Mouse (Mus musculus): ENCODE results near the gene Acacb. TPM values are rescaled to one million over a fixed set of nuclear protein-coding genes. Genes with fewer than 3 reads are reported as not detected.

Gene Acacb
- polyA plus RNA-seq, 1 experiment from 2014 or later, result 12.1 TPM

- H3K9ac ChIP-seq (ENCODE audit: low read length), result no peak overlapping the region
- no peaks in the 10 kb centered on the region for H3K9me3 ChIP-seq (ENCODE audit: control insufficient read depth, low read length)
- H3K4me3 ChIP-seq (ENCODE audit: control insufficient read depth in 1 of 2, insufficient read depth in 1 of 2, low read depth in 1 of 2, low read length in 2 of 2), result no peak overlapping the region
- no peaks in the 10 kb centered on the region for H3K27me3 ChIP-seq (ENCODE audit: control insufficient read depth, insufficient read depth, low read length)
- ATAC-seq (ENCODE audit: insufficient number of reproducible peaks, insufficient read depth, low FRiP score, low read depth), result no peak; the same call in 1 of the 2 replicates
- no peak overlapping the region for H3K4me2 ChIP-seq (ENCODE audit: low read length)
- no peak overlapping the region for H3K27ac ChIP-seq (replicated peaks in 1 of 2; ENCODE audit: control insufficient read depth in 1 of 2, insufficient read depth in 1 of 2, low read depth in 2 of 2, low read length in 2 of 2)
- peaks cover 8% of the 10 kb centered on the region in 2 experiments; a peak in 3 of 4 replicates for H3K4me1 ChIP-seq (ENCODE audit: control insufficient read depth in 2 of 2, insufficient read depth in 2 of 2, low read length in 2 of 2)
- 97% methylated on average over 2 of the region's 2 CpGs for WGBS
- H3K36me3 ChIP-seq (ENCODE audit: control insufficient read depth, insufficient read depth, low read length), result peaks cover 12% of the 10 kb centered on the region
Observed at GRCm38 (mm10) chr5:114183493-114183892, 37.2 kb downstream of the Acacb start.

DNA sequence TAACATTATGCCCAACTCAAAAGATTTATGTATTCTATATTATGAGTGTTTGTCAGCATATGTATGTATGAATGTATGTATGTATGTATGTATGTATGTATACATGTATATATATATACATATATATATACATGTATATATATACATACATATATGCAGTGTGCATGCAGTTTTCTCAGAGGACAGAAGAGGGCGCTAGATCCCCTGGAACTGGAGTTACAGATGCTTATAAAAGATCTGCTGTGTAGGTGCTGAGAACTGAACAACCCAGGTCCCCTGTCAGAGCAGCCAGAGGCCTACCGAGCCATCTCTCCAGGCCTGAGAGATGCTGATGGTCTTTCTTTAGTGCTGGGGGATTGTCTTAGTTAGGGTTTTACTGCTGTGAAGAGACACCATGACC, 40.8 kb downstream of the Acacb start:
- Histone ChIP-seq H3K9me3 (ENCODE audit: control insufficient read depth, low read length) (no peaks in the 10 kb centered on the region), H3K4me2 (ENCODE audit: low read length) (no peak overlapping the region), H3K27ac (replicated peaks in 1 of 2; ENCODE audit: control insufficient read depth in 1 of 2, insufficient read depth in 1 of 2, low read depth in 2 of 2, low read length in 2 of 2) (no peak overlapping the region), H3K4me3 (ENCODE audit: control insufficient read depth in 1 of 2, insufficient read depth in 1 of 2, low read depth in 1 of 2, low read length in 2 of 2) (no peak overlapping the region), H3K9ac (ENCODE audit: low read length) (no peak overlapping the region), H3K36me3 (ENCODE audit: control insufficient read depth, insufficient read depth, low read length) (peaks cover 45% of the 10 kb centered on the region), H3K4me1 (ENCODE audit: control insufficient read depth in 2 of 2, insufficient read depth in 2 of 2, low read length in 2 of 2) (peaks cover 8% of the 10 kb centered on the region in 2 experiments; a peak in 3 of 4 replicates), H3K27me3 (ENCODE audit: control insufficient read depth, insufficient read depth, low read length) (no peaks in the 10 kb centered on the region)
- ATAC-seq (ENCODE audit: insufficient number of reproducible peaks, insufficient read depth, low FRiP score, low read depth), result no peak
- 82% methylated on average over 2 of the region's 2 CpGs for WGBS

DNA sequence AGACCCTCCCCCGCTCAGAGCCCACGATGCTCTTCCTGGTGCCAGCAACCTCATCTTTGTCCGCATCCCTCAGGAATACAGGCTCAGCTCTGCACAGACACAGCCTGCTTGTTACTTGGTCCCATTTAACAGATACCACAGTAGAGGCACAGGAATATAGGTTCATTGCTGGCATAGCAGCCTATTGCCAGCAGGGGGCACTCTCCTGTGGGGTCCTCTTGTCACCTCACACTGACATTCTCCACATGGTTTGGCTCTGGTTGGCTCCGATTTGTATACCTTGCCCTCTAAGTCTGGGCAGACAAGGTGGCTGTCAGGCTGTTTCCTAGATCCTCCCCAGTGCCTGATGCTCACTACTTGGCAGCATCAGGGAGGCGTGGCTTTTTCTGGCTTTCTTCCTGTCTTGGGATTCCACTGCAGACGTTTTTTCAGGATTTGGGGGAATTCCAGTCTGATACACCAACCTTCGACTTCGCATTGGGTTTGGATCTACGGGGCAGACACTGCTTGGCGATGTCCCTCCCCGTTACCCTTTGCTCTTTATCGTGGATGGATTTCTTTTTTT, 42.6 kb downstream of the Acacb start:
- H3K36me3 ChIP-seq (ENCODE audit: control insufficient read depth, insufficient read depth, low read length), result peaks cover 62% of the 10 kb centered on the region
- no peak for ATAC-seq (ENCODE audit: insufficient number of reproducible peaks, insufficient read depth, low FRiP score, low read depth)

GRCm38 (mm10) chr5:114194161-114194560, 47.8 kb downstream of the Acacb start:
- Histone ChIP-seq H3K9ac (ENCODE audit: low read length) (no peak overlapping the region), H3K27me3 (ENCODE audit: control insufficient read depth, insufficient read depth, low read length) (no peaks in the 10 kb centered on the region), H3K4me1 (ENCODE audit: control insufficient read depth in 2 of 2, insufficient read depth in 2 of 2, low read length in 2 of 2) (no peaks in the 10 kb centered on the region), H3K9me3 (ENCODE audit: control insufficient read depth, low read length) (no peaks in the 10 kb centered on the region), H3K27ac (replicated peaks in 1 of 2; ENCODE audit: control insufficient read depth in 1 of 2, insufficient read depth in 1 of 2, low read depth in 2 of 2, low read length in 2 of 2) (no peak overlapping the region), H3K4me3 (ENCODE audit: control insufficient read depth in 1 of 2, insufficient read depth in 1 of 2, low read depth in 1 of 2, low read length in 2 of 2) (no peak overlapping the region), H3K36me3 (ENCODE audit: control insufficient read depth, insufficient read depth, low read length) (peaks cover 90% of the 10 kb centered on the region), H3K4me2 (ENCODE audit: low read length) (no peak overlapping the region)
- 84% methylated on average over 11 of the region's 11 CpGs for WGBS
- ATAC-seq (ENCODE audit: insufficient number of reproducible peaks, insufficient read depth, low FRiP score, low read depth), result no peak

More for the DNA sequence above, 42.6 kb downstream of the Acacb start:
- Histone ChIP-seq H3K4me2 (ENCODE audit: low read length) (no peak overlapping the region), H3K4me3 (ENCODE audit: control insufficient read depth in 1 of 2, insufficient read depth in 1 of 2, low read depth in 1 of 2, low read length in 2 of 2) (no peak overlapping the region), H3K27me3 (ENCODE audit: control insufficient read depth, insufficient read depth, low read length) (no peaks in the 10 kb centered on the region), H3K4me1 (ENCODE audit: control insufficient read depth in 2 of 2, insufficient read depth in 2 of 2, low read length in 2 of 2) (peaks cover 8% of the 10 kb centered on the region in 2 experiments; a peak in 3 of 4 replicates), H3K27ac (replicated peaks in 1 of 2; ENCODE audit: control insufficient read depth in 1 of 2, insufficient read depth in 1 of 2, low read depth in 2 of 2, low read length in 2 of 2) (no peak overlapping the region), H3K9ac (ENCODE audit: low read length) (no peak overlapping the region), H3K9me3 (ENCODE audit: control insufficient read depth, low read length) (no peaks in the 10 kb centered on the region)
- 74% methylated on average over 12 of the region's 12 CpGs for WGBS

DNA sequence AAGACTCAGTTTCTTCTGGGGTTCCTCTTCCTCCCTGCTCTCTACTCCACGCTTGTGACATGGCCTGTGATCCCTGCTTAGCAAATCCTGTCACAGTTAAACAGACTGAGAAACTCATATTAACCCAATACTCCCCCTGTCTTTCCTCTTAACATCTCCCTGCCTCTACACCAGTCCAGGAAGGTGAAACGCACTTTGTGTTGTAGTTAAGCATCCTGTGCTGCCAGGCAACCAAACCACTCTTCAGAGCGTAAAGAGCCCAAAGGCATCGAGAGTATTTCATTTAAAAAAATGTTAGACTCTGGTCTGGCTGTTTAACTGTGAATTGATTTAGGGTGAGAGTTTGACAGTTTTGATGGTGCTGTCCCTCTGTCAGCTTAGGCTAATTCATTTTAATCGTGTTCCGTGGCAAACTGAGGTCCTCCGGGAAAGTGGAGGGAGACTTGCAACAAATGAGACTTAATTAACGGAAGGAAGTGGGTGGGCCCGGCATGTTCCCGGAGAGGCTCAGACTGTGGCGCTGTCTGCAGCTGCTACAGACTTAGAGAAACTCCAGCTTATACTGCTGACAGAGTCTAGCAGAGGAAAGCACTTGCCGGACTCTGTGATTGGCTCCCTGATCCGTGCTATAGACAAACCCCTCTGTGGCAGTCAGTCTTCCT, 52.9 kb downstream of the Acacb start:
- WGBS, result 36% methylated on average over 13 of the region's 13 CpGs
- H3K4me1 ChIP-seq (ENCODE audit: control insufficient read depth in 2 of 2, insufficient read depth in 2 of 2, low read length in 2 of 2), result peaks cover 0 to 4% of the 10 kb centered on the region in 2 experiments; a peak in 1 of 4 replicates
- peaks cover 86% of the 10 kb centered on the region for H3K36me3 ChIP-seq (ENCODE audit: control insufficient read depth, insufficient read depth, low read length)
- H3K9ac ChIP-seq (ENCODE audit: low read length), result no peak overlapping the region
- H3K4me3 ChIP-seq (ENCODE audit: control insufficient read depth in 1 of 2, insufficient read depth in 1 of 2, low read depth in 1 of 2, low read length in 2 of 2), result no peak overlapping the region
- no peaks in the 10 kb centered on the region for H3K27me3 ChIP-seq (ENCODE audit: control insufficient read depth, insufficient read depth, low read length)
- peak overlapping the region; percentile 39 for H3K4me2 ChIP-seq (ENCODE audit: low read length)
- 0 out of 4 replicates have a peak overlapping the region, but pooled peaks of 1 of the 2 experiments have one; percentile 9 for H3K27ac ChIP-seq (replicated peaks in 1 of 2; ENCODE audit: control insufficient read depth in 1 of 2, insufficient read depth in 1 of 2, low read depth in 2 of 2, low read length in 2 of 2)
- ATAC-seq (ENCODE audit: insufficient number of reproducible peaks, insufficient read depth, low FRiP score, low read depth), result peak; percentile 61
- no peaks in the 10 kb centered on the region for H3K9me3 ChIP-seq (ENCODE audit: control insufficient read depth, low read length)

- no peak for ATAC-seq (ENCODE audit: insufficient number of reproducible peaks, insufficient read depth, low FRiP score, low read depth)
- H3K4me1 ChIP-seq (ENCODE audit: control insufficient read depth in 2 of 2, insufficient read depth in 2 of 2, low read length in 2 of 2), result no peaks in the 10 kb centered on the region
- no peak overlapping the region for H3K27ac ChIP-seq (replicated peaks in 1 of 2; ENCODE audit: control insufficient read depth in 1 of 2, insufficient read depth in 1 of 2, low read depth in 2 of 2, low read length in 2 of 2)
- no peak overlapping the region for H3K4me3 ChIP-seq (ENCODE audit: control insufficient read depth in 1 of 2, insufficient read depth in 1 of 2, low read depth in 1 of 2, low read length in 2 of 2)
- 91% methylated on average over 2 of the region's 2 CpGs for WGBS
- H3K27me3 ChIP-seq (ENCODE audit: control insufficient read depth, insufficient read depth, low read length), result no peaks in the 10 kb centered on the region
- H3K9ac ChIP-seq (ENCODE audit: low read length), result no peak overlapping the region
- H3K4me2 ChIP-seq (ENCODE audit: low read length), result no peak overlapping the region
- no peaks in the 10 kb centered on the region for H3K9me3 ChIP-seq (ENCODE audit: control insufficient read depth, low read length)
- H3K36me3 ChIP-seq (ENCODE audit: control insufficient read depth, insufficient read depth, low read length), result peaks cover 91% of the 10 kb centered on the region
Observed at GRCm38 (mm10) chr5:114206158-114206557, 59.8 kb downstream of the Acacb start.

DNA sequence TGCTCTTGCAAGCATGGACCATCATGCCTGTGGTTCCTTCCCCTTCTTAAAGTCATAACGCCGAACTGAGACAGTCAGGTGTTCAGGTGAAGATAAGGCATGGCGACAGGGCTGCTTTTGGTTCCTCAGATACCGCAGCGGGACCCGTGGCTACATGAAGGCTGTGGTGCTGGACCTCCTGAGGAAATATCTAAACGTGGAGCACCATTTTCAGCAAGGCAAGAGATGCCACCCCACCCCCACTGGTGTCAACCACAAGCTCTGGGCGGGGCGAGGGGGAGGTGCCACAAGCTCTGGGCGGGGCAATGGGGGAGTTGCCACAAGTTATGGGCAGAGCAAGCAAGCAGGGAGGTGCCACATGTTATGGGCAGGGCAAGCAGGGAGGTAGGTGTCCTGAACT, 66.8 kb downstream of the Acacb start:
- H3K9me3 ChIP-seq (ENCODE audit: control insufficient read depth, low read length), result no peaks in the 10 kb centered on the region
- no peaks in the 10 kb centered on the region for H3K4me1 ChIP-seq (ENCODE audit: control insufficient read depth in 2 of 2, insufficient read depth in 2 of 2, low read length in 2 of 2)
- WGBS, result 61% methylated on average over 10 of the region's 10 CpGs
- H3K4me2 ChIP-seq (ENCODE audit: low read length), result no peak overlapping the region
- no peak overlapping the region for H3K27ac ChIP-seq (replicated peaks in 1 of 2; ENCODE audit: control insufficient read depth in 1 of 2, insufficient read depth in 1 of 2, low read depth in 2 of 2, low read length in 2 of 2)
- no peak overlapping the region for H3K9ac ChIP-seq (ENCODE audit: low read length)
- H3K4me3 ChIP-seq (ENCODE audit: control insufficient read depth in 1 of 2, insufficient read depth in 1 of 2, low read depth in 1 of 2, low read length in 2 of 2), result no peak overlapping the region
- no peaks in the 10 kb centered on the region for H3K27me3 ChIP-seq (ENCODE audit: control insufficient read depth, insufficient read depth, low read length)
- no peak for ATAC-seq (ENCODE audit: insufficient number of reproducible peaks, insufficient read depth, low FRiP score, low read depth)
- peaks cover 93% of the 10 kb centered on the region for H3K36me3 ChIP-seq (ENCODE audit: control insufficient read depth, insufficient read depth, low read length)
